Mouse (Mus musculus): ENCODE measurements around the gene Kdm4d. TPM values are rescaled to one million over a fixed set of nuclear protein-coding genes. Genes with fewer than 3 reads are reported as not detected.
"Not testable (repeated sequence)": the region's sequence is repeated elsewhere in the genome, so short reads cannot be mapped to it uniquely, and the experiment has no call there.

Gene Kdm4d
- total RNA-seq, 2 experiments from 2014 or later = not detected

GRCm38 (mm10) chr9:14463668-14464067 lies 36.6 kb downstream of the Kdm4d start:
- DNase-seq (ENCODE audit: low spot score); intact Hi-C loops (cut with DNase I): not testable (repeated sequence)

- DNase-seq (ENCODE audit: low spot score); intact Hi-C loops (cut with DNase I): not testable (repeated sequence)
Observed at GRCm38 (mm10) chr9:14462536-14462935, 37.7 kb downstream of the Kdm4d start.

- intact Hi-C loops (cut with DNase I) = no loop called here
- no peak for DNase-seq (ENCODE audit: low spot score)
Observed at GRCm38 (mm10) chr9:14456320-14456719, 44.0 kb downstream of the Kdm4d start.

- intact Hi-C loops (cut with DNase I); DNase-seq (ENCODE audit: low spot score): not testable (repeated sequence)
Observed at GRCm38 (mm10) chr9:14451120-14451519, 49.2 kb downstream of the Kdm4d start.

GRCm38 (mm10) chr9:14447086-14447485 lies 53.2 kb downstream of the Kdm4d start:
- DNase-seq (ENCODE audit: low spot score); intact Hi-C loops (cut with DNase I): not testable (repeated sequence)

GRCm38 (mm10) chr9:14440347-14440746 lies 59.9 kb downstream of the Kdm4d start:
- intact Hi-C loops (cut with DNase I) = no loop called here
- no peak for DNase-seq (ENCODE audit: low spot score)

GRCm38 (mm10) chr9:14433252-14433939 lies 66.9 kb downstream of the Kdm4d start:
- intact Hi-C loops (cut with DNase I) = no loop called here
- DNase-seq (ENCODE audit: low spot score) = no peak

Other genes starting within 250 kb of the Kdm4d start
- 10 to 100 TPM; 23.3 to 24.6 TPM for gene Sesn3, start 225.4 kb downstream of the Kdm4d start, total RNA-seq (2021)
- 1 to 10 TPM; 7.6 to 8.5 TPM for gene Endod1, start 119.0 kb downstream of the Kdm4d start, total RNA-seq (2021)
- gene Cwc15, start 135 bp upstream of the Kdm4d start, total RNA-seq (2021) = 10 to 100 TPM; 60.3 to 69.7 TPM
- 10 to 100 TPM; 57.9 to 59.9 TPM for gene Amotl1, start 144.6 kb upstream of the Kdm4d start, total RNA-seq (2021)
- under 1 TPM in 1 of 2 experiments, not detected in 1; 0.10 TPM for gene Piwil4, start 240.3 kb upstream of the Kdm4d start, total RNA-seq (2021)